Mouse (Mus musculus): ENCODE data around the gene Cacna2d2.

- TF ChIP-seq CTCF (IDR thresholded peaks at IDR 0.05; ENCODE audit: extremely low read depth, insufficient read length, insufficient replicate concordance, low read depth, low read length): no peak
- no peak for TF ChIP-seq POLR2A (IDR thresholded peaks at IDR 0.05; ENCODE audit: low read depth, low read length)
Measured at GRCm38 (mm10) chr9:107381723-107382122, 17.7 kb upstream of the Cacna2d2 start.

Data from small intestine, adult 2 months (tissue).